Mouse (Mus musculus): ENCODE measurements around the gene St5.

The St5 gene

GRCm38 (mm10) chr7:109708961-109709382 lies 5.6 kb upstream of the St5 start:
- ChIA-PET CTCF (interaction anchor here in 2 of 4 experiments (0.6 to 1.0 kb wide), 2 partner anchors 14 to 184 kb away, joined by 3 read pairs; no protein-coding TSS in a partner anchor), POLR2A (interaction anchor here in 3 of 4 experiments (1.0 to 1.8 kb wide), 5 partner anchors 12 to 190 kb away, joined by 3 to 9 read pairs (median 3); partner anchors contain the start of gene Rpl27a (in 2 of the 3))

DNA sequence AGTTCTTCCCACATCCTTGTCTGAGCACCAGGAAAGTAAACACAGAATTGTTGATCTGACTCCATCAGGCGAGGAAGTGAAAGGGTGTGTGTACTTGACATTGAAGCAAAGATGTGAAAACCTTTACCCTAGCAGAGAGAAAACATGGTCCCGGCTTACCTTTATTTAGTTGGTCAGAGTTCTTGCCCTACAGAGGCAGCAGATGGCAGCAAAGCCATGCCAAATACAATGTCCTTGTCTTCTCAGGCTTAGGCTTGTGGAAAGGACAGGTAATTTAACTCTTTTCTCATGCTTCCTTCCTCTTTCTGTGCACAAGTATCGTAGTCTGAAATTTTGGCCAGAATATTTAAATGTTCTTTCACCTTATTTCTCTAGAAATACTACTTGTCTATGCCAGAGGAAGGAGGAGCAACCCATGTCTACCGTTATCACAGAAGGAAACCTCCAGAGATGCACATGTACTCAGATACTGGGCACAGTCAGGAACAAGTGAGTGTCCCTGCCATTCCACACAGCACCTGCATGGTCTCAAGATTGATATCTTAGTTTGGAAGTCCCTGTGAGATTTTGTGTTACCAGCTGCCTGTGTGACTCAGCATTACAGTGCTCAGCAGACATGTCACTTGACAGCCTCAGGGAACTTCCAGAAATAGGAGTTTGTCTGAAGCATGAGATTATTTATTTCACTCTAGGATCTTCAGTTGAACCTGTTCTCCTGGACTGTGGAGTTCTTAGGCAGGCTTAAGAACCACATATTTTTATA lies 3.8 kb upstream of the St5 start:
- CTCF ChIA-PET, result interaction anchor here in 2 of 4 experiments (0.9 to 1.0 kb wide), 2 partner anchors 12 to 186 kb away, joined by 3 read pairs; no protein-coding TSS in a partner anchor
- POLR2A ChIA-PET, result interaction anchor here in 1 of 4 experiments (1.1 to 6.9 kb wide), 5 partner anchors 15 to 189 kb away, joined by 3 to 51 read pairs (median 9); partner anchors contain the start of gene Rpl27a

- POLR2A ChIA-PET, result interaction anchor here (0.5 to 6.9 kb wide), 38 partner anchors 9 to 1763 kb away, joined by 3 to 84 read pairs (median 6); partner anchors contain the start of genes Rpl27a (in 3 of the 4), Tmem41b (in 2 of the 4), BC051019 (in 1 of the 4) and Nrip3 (in 1 of the 4)
Measured at GRCm38 (mm10) chr7:109704461-109704860, 1.1 kb upstream of the St5 start.

DNA sequence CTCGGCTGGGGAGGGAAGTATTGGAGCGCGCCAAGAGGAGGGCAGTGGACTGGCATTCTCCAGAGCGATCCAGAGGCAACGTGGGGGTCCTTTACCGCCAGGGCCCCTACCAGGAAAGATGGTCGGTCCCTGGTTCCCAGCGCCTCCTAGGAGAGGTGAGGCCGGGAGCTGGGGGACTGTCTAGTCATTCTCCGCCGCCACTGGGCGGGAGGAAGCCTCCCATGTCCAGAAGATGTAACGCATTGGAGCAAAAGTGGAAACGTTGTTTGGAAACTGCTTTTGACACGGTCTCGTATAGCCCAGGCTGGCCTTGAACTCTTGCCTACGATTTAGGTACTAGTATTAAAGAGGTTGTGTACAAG lies 592 bp upstream of the St5 start:
- CTCF ChIA-PET, result interaction anchor here in 3 of 4 experiments (0.6 to 1.6 kb wide), 10 partner anchors 9 to 435 kb away, joined by 3 to 6 read pairs (median 4); no protein-coding TSS in a partner anchor

More at GRCm38 (mm10) chr7:109704461-109704860, 1.1 kb upstream of the St5 start:
- CTCF ChIA-PET, result interaction anchor here in 2 of 4 experiments (0.7 to 1.6 kb wide), 4 partner anchors 24 to 188 kb away, joined by 3 to 6 read pairs (median 4); no protein-coding TSS in a partner anchor

GRCm38 (mm10) chr7:109702721-109703120 lies 684 bp downstream of the St5 start:
- ChIA-PET CTCF (interaction anchor here in 1 of 4 experiments (1.2 to 1.6 kb wide), 3 partner anchors 11 to 190 kb away, joined by 3 to 5 read pairs (median 4); no protein-coding TSS in a partner anchor), POLR2A (interaction anchor here (0.7 to 6.9 kb wide), 44 partner anchors 8 to 472 kb away, joined by 3 to 84 read pairs (median 6); partner anchors contain the start of genes Rpl27a (in 3 of the 4), Tmem41b (in 2 of the 4), BC051019 (in 1 of the 4) and Ipo7 (in 1 of the 4))

More for the DNA sequence above, 592 bp upstream of the St5 start:
- POLR2A ChIA-PET, result interaction anchor here (0.5 to 6.9 kb wide), 82 partner anchors 8 to 486 kb away, joined by 3 to 84 read pairs (median 4); partner anchors contain the start of genes Rpl27a (in 3 of the 4), Nrip3 (in 2 of the 4), Tmem41b (in 2 of the 4) and BC051019 (in 1 of the 4)

GRCm38 (mm10) chr7:109700213-109700612 lies 3.2 kb downstream of the St5 start:
- ChIA-PET POLR2A (interaction anchor here in 2 of 4 experiments (0.8 to 6.9 kb wide), 10 partner anchors 11 to 183 kb away, joined by 3 to 51 read pairs (median 4); partner anchors contain the start of gene Rpl27a (in 2 of the 2)), CTCF (interaction anchor here in 1 of 4 experiments (1.5 kb wide), 1 partner anchor 207 kb away, joined by 4 read pairs; no protein-coding TSS in a partner anchor)

DNA sequence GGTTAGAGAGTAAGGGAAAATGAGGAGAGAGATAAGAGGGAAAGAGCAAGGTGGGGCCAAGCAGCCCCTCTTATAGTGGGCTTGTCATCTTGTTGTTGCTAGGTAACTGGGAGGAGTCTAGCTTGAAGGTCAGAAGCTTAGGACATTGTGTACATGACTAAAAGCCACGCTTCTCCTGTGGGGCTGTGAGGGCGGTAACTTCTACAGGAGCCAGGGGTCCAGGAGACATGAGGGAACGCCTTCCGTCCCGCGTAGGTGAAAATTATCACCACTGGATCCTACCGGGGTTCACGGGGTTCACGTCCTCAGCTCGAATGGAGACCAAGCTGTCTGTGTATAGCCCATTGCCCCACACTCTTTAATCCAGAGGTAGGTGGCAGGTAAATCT lies 8.1 kb downstream of the St5 start:
- ChIA-PET POLR2A (interaction anchor here (0.6 to 2.4 kb wide), 29 partner anchors 8 to 469 kb away, joined by 3 to 19 read pairs (median 4); partner anchors contain the start of genes Akip1 (in 3 of the 4), Rpl27a (in 3 of the 4), St5 (in 3 of the 4) and Dennd5a (in 1 of the 4)), CTCF (interaction anchor here in 2 of 4 experiments (0.6 to 1.2 kb wide), 3 partner anchors 8 to 272 kb away, joined by 3 read pairs; partner anchors contain the start of genes Akip1 (in 1 of the 2) and St5 (in 1 of the 2))

GRCm38 (mm10) chr7:109694576-109695338 lies 8.6 kb downstream of the St5 start:
- ChIA-PET POLR2A (interaction anchor here (0.5 to 2.4 kb wide), 28 partner anchors 8 to 470 kb away, joined by 3 to 19 read pairs (median 4); partner anchors contain the start of genes Akip1 (in 3 of the 4), Rpl27a (in 3 of the 4), St5 (in 3 of the 4) and Ipo7 (in 1 of the 4)), CTCF (interaction anchor here in 3 of 4 experiments (0.6 to 1.2 kb wide), 3 partner anchors 9 to 15 kb away, joined by 3 to 7 read pairs (median 3); partner anchors contain the start of genes Akip1 (in 1 of the 3) and St5 (in 1 of the 3))

GRCm38 (mm10) chr7:109690961-109691360 lies 12.4 kb downstream of the St5 start:
- CTCF ChIA-PET, result interaction anchor here in 3 of 4 experiments (0.6 to 1.2 kb wide), 5 partner anchors 10 to 178 kb away, joined by 3 to 7 read pairs (median 4); partner anchors contain the start of genes Akip1 (in 1 of the 3) and St5 (in 1 of the 3)
- POLR2A ChIA-PET, result interaction anchor here in 2 of 4 experiments (1.0 to 2.4 kb wide), 7 partner anchors 12 to 172 kb away, joined by 3 to 9 read pairs (median 4); partner anchors contain the start of genes Akip1 (in 2 of the 2), Rpl27a (in 2 of the 2) and St5 (in 2 of the 2)

GRCm38 (mm10) chr7:109690101-109690500 lies 13.3 kb downstream of the St5 start:
- ChIA-PET CTCF (interaction anchor here in 2 of 4 experiments (0.6 to 1.2 kb wide), 2 partner anchors 18 to 26 kb away, joined by 3 to 4 read pairs; no protein-coding TSS in a partner anchor), POLR2A (interaction anchor here in 1 of 4 experiments (1.0 to 2.4 kb wide), 4 partner anchors 15 to 171 kb away, joined by 3 to 9 read pairs (median 4); partner anchors contain the start of gene Rpl27a)

DNA sequence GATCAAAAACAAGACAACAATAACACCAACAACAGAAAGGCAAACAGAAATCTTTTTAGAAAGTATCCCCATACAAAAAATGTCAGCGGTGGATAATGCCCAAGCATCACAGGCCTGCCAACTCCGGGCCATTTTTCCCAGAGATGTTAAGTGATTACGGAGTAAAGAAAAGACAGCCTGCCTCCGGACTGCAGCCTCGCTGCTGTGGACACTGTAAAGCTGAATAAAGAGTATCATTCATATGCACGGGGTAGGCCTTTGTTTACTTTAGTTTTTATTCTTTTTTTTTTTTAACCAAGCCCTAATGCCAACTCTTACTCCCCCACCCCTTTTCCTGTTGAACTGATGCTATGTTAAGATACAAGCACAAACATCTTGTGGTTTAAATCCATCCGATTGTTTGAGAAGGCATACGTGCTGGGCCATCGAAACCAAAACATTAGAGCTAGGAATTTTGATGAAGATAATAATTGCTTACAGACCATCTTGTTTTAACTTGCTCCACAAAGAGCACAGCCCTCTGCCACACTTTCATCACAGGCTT lies 16.7 kb downstream of the St5 start:
- CTCF ChIA-PET, result interaction anchor here in 2 of 4 experiments (0.6 to 1.1 kb wide), 2 partner anchors 11 to 161 kb away, joined by 3 to 6 read pairs; no protein-coding TSS in a partner anchor

DNA sequence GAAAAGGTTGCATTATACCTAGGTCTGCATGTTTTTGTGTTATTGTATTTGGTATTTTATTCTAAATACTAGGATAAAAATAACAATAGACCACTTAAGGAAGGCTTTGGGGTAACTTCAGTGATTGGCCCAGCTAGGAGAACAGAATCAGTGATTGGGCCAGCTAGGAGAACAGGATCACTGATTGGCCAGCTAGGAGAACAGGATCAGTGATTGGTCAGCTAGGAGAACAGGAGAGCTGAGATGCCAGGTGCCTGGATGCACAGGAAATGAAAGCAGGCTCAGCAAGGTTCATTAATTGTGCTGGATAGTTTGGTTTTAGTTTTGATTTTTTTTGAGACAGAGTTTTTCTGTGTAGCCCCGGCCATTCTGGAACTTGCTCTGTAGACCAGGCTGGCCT lies 22.5 kb downstream of the St5 start:
- ChIA-PET POLR2A (interaction anchor here in 3 of 4 experiments (0.6 to 1.6 kb wide), 22 partner anchors 8 to 1057 kb away, joined by 3 to 6 read pairs (median 4); partner anchors contain the start of genes Akip1 (in 3 of the 3), St5 (in 3 of the 3) and Rpl27a (in 2 of the 3)), CTCF (interaction anchor here (0.5 to 1.1 kb wide), 12 partner anchors 10 to 598 kb away, joined by 3 to 9 read pairs (median 4); partner anchors contain the start of genes Akip1 (in 1 of the 4) and Tmem9b (in 1 of the 4))

More for the DNA sequence above, 16.7 kb downstream of the St5 start:
- POLR2A ChIA-PET, result interaction anchor here in 3 of 4 experiments (0.6 to 3.1 kb wide), 7 partner anchors 8 to 168 kb away, joined by 3 to 9 read pairs (median 5); partner anchors contain the start of genes Akip1 (in 1 of the 3), Rpl27a (in 1 of the 3) and St5 (in 1 of the 3)

DNA sequence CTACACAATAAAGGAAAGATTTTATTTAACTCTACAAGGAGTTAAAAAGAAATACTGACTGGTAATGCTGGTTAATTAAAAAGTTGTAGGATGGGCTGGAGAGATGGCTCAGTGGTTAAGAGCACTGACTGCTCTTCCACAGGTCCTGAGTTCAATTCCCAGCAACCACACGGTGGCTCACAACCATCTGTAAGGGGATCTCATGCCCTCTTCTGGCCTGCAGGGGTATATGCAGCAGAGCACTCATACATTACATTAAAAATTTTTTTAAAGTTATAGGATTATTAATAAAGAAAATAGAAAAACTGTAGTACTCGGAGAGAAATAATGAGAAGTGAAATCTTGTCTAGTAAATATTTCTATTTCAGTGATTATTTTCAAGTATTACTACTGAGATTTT lies 23.1 kb downstream of the St5 start:
- POLR2A ChIA-PET, result interaction anchor here in 2 of 4 experiments (0.8 to 1.6 kb wide), 11 partner anchors 8 to 161 kb away, joined by 3 to 6 read pairs (median 4); partner anchors contain the start of genes Akip1 (in 2 of the 2), St5 (in 2 of the 2) and Rpl27a (in 1 of the 2)
- CTCF ChIA-PET, result interaction anchor here in 3 of 4 experiments (0.5 to 1.1 kb wide), 4 partner anchors 11 to 157 kb away, joined by 4 to 5 read pairs (median 4); no protein-coding TSS in a partner anchor

DNA sequence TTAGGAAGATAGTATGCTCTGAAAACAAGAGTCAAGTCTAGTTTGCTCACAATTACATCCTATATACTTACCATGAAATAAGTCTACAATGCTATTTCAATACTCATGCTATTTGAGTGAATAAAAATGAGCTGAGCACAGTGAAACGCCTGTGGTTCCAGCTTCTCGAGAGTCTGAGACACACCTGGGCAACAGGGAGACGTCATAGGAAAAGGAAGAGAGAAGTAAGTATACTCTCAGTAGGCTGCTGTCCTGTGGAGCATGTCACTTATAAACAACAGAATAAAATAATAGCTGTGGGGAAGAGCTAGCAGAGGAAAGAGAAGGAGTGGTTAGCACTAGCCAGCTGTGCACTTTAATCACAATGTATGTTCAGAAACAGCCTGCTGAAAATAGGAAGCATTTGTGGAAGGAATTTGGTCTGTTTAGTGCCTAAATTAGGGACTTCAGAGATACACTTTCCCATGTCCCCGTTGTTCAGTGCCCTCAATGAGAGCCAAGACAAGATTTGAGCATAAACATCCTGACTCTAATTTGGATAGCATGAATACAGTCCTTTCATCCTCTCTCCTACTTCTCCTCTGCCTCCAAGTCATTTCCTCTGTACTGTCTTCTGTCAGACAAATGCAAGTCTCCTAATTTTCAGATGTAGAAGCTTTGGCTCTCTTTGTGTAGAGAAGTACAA lies 28.3 kb downstream of the St5 start:
- CTCF ChIA-PET, result interaction anchor here in 1 of 4 experiments (0.6 kb wide), 1 partner anchor 575 kb away, joined by 4 read pairs; no protein-coding TSS in a partner anchor
- POLR2A ChIA-PET, result interaction anchor here in 3 of 4 experiments (0.6 to 3.5 kb wide), 14 partner anchors 11 to 273 kb away, joined by 3 to 16 read pairs (median 3); no protein-coding TSS in a partner anchor
